Mouse (Mus musculus): ENCODE results near the gene Auts2. TPM values are rescaled to one million over a fixed set of nuclear protein-coding genes. Genes with fewer than 3 reads are reported as not detected.

Auts2 gene
- polyA plus RNA-seq, 1 experiment = 9.6 TPM

GRCm38 (mm10) chr5:131631038-131631997, 911.8 kb downstream of the Auts2 start:
- TF ChIP-seq POLR2A (IDR thresholded peaks at IDR 0.05; ENCODE audit: borderline replicate concordance, extremely low read depth, low read depth, low read length) (no peak), CTCF (IDR thresholded peaks at IDR 0.05; ENCODE audit: insufficient read depth, low read length) (no peak)
- no peak for DNase-seq
- Histone ChIP-seq H3K4me1 (ENCODE audit: control insufficient read depth, insufficient read depth, low read length) (no peaks in the 10 kb centered on the region), H3K4me3 (replicated peaks; ENCODE audit: extremely low read depth, low read depth, low read length) (no peak overlapping the region)
- 68% methylated on average over 12 of the region's 12 CpGs for WGBS

GRCm38 (mm10) chr5:131630577-131630976, 912.6 kb downstream of the Auts2 start:
- Histone ChIP-seq H3K4me1 (ENCODE audit: control insufficient read depth, insufficient read depth, low read length) (no peaks in the 10 kb centered on the region), H3K4me3 (replicated peaks; ENCODE audit: extremely low read depth, low read depth, low read length) (no peak overlapping the region)
- no peak for DNase-seq
- WGBS = 36% methylated on average over 7 of the region's 7 CpGs
- TF ChIP-seq CTCF (IDR thresholded peaks at IDR 0.05; ENCODE audit: insufficient read depth, low read length) = no peak
- TF ChIP-seq POLR2A (IDR thresholded peaks at IDR 0.05; ENCODE audit: borderline replicate concordance, extremely low read depth, low read depth, low read length) = no peak

- DNase-seq = no peak
- Histone ChIP-seq H3K4me3 (replicated peaks; ENCODE audit: extremely low read depth, low read depth, low read length) (no peak overlapping the region), H3K4me1 (ENCODE audit: control insufficient read depth, insufficient read depth, low read length) (no peaks in the 10 kb centered on the region)
- WGBS = 9% methylated on average over 40 of the region's 40 CpGs
- TF ChIP-seq POLR2A (IDR thresholded peaks at IDR 0.05; ENCODE audit: borderline replicate concordance, extremely low read depth, low read depth, low read length) (no peak), CTCF (IDR thresholded peaks at IDR 0.05; ENCODE audit: insufficient read depth, low read length) (no peak)
Observed at GRCm38 (mm10) chr5:131616113-131616876, 926.8 kb downstream of the Auts2 start.

- TF ChIP-seq POLR2A (IDR thresholded peaks at IDR 0.05; ENCODE audit: borderline replicate concordance, extremely low read depth, low read depth, low read length) (no peak), CTCF (IDR thresholded peaks at IDR 0.05; ENCODE audit: insufficient read depth, low read length) (no peak)
- DNase-seq = no peak
- Histone ChIP-seq H3K4me3 (replicated peaks; ENCODE audit: extremely low read depth, low read depth, low read length) (no peak overlapping the region), H3K4me1 (ENCODE audit: control insufficient read depth, insufficient read depth, low read length) (no peaks in the 10 kb centered on the region)
- WGBS = 75% methylated on average over 2 of the region's 2 CpGs
Observed at GRCm38 (mm10) chr5:131614238-131614637, 928.9 kb downstream of the Auts2 start.

GRCm38 (mm10) chr5:131613301-131613700, 929.8 kb downstream of the Auts2 start:
- no peak for DNase-seq
- no peak for TF ChIP-seq CTCF (IDR thresholded peaks at IDR 0.05; ENCODE audit: insufficient read depth, low read length)
- TF ChIP-seq POLR2A (IDR thresholded peaks at IDR 0.05; ENCODE audit: borderline replicate concordance, extremely low read depth, low read depth, low read length) = no peak
- WGBS = 66% methylated on average over 3 of the region's 3 CpGs
- H3K4me3 ChIP-seq (replicated peaks; ENCODE audit: extremely low read depth, low read depth, low read length) = no peak overlapping the region
- H3K4me1 ChIP-seq (ENCODE audit: control insufficient read depth, insufficient read depth, low read length) = no peaks in the 10 kb centered on the region

GRCm38 (mm10) chr5:131610702-131611101, 932.4 kb downstream of the Auts2 start:
- TF ChIP-seq CTCF (IDR thresholded peaks at IDR 0.05; ENCODE audit: insufficient read depth, low read length) = no peak
- no peak for TF ChIP-seq POLR2A (IDR thresholded peaks at IDR 0.05; ENCODE audit: borderline replicate concordance, extremely low read depth, low read depth, low read length)
- DNase-seq = no peak
- 74% methylated on average over 10 of the region's 10 CpGs for WGBS
- Histone ChIP-seq H3K4me1 (ENCODE audit: control insufficient read depth, insufficient read depth, low read length) (no peaks in the 10 kb centered on the region), H3K4me3 (replicated peaks; ENCODE audit: extremely low read depth, low read depth, low read length) (no peak overlapping the region)

GRCm38 (mm10) chr5:131606786-131607185, 936.4 kb downstream of the Auts2 start:
- Histone ChIP-seq H3K4me3 (replicated peaks; ENCODE audit: extremely low read depth, low read depth, low read length) (no peak overlapping the region), H3K4me1 (ENCODE audit: control insufficient read depth, insufficient read depth, low read length) (no peaks in the 10 kb centered on the region)
- no peak for DNase-seq
- 86% methylated on average over 5 of the region's 5 CpGs for WGBS
- TF ChIP-seq CTCF (IDR thresholded peaks at IDR 0.05; ENCODE audit: insufficient read depth, low read length) (no peak), POLR2A (IDR thresholded peaks at IDR 0.05; ENCODE audit: borderline replicate concordance, extremely low read depth, low read depth, low read length) (no peak)

GRCm38 (mm10) chr5:131601934-131602692, 941.0 kb downstream of the Auts2 start:
- no peak for DNase-seq
- no peak for TF ChIP-seq POLR2A (IDR thresholded peaks at IDR 0.05; ENCODE audit: borderline replicate concordance, extremely low read depth, low read depth, low read length)
- no peak for TF ChIP-seq CTCF (IDR thresholded peaks at IDR 0.05; ENCODE audit: insufficient read depth, low read length)
- Histone ChIP-seq H3K4me1 (ENCODE audit: control insufficient read depth, insufficient read depth, low read length) (no peaks in the 10 kb centered on the region), H3K4me3 (replicated peaks; ENCODE audit: extremely low read depth, low read depth, low read length) (no peak overlapping the region)
- WGBS = 90% methylated on average over 7 of the region's 7 CpGs

Data from lung, adult 2 months (tissue).